Mouse (Mus musculus) spleen, postnatal 14 days (tissue): ENCODE data around the gene Nckap5l.
"Not testable (repeated sequence)": the region's sequence is repeated elsewhere in the genome, so short reads cannot be mapped to it uniquely, and the experiment has no call there.

ENCODE experiments used
- DNase-seq, 2 experiments: peaks; one replicate each; pipeline ENCODE4 v3.0.0; 2021 to 2022; ENCODE audit warnings: low spot score in 2 of 2

Nckap5l gene

GRCm38 (mm10) chr15:99469736-99470135 lies 12.2 kb upstream of the Nckap5l start:
- DNase-seq = no peak

GRCm38 (mm10) chr15:99469067-99469466 lies 11.5 kb upstream of the Nckap5l start:
- peak; percentile 30 to 68 for DNase-seq

- no peak for DNase-seq
Measured at GRCm38 (mm10) chr15:99463194-99463593, 5.6 kb upstream of the Nckap5l start.

GRCm38 (mm10) chr15:99456963-99457605 lies 464 bp downstream of the Nckap5l start:
- no peak for DNase-seq

GRCm38 (mm10) chr15:99456338-99456962 lies 1.1 kb downstream of the Nckap5l start:
- DNase-seq = no peak

- no peak for DNase-seq
Measured at GRCm38 (mm10) chr15:99455415-99455814, 2.1 kb downstream of the Nckap5l start.

GRCm38 (mm10) chr15:99454585-99455279 lies 2.8 kb downstream of the Nckap5l start:
- DNase-seq = no peak

- DNase-seq = no peak
Measured at GRCm38 (mm10) chr15:99453153-99453900, 4.2 kb downstream of the Nckap5l start.

- no peak for DNase-seq
Measured at GRCm38 (mm10) chr15:99449751-99450280, 7.7 kb downstream of the Nckap5l start.

- no peak for DNase-seq
Measured at GRCm38 (mm10) chr15:99449131-99449750, 8.3 kb downstream of the Nckap5l start.

GRCm38 (mm10) chr15:99446136-99446535 lies 11.4 kb downstream of the Nckap5l start:
- DNase-seq = not testable (repeated sequence)

GRCm38 (mm10) chr15:99445567-99445966 lies 12.0 kb downstream of the Nckap5l start:
- DNase-seq = no peak

GRCm38 (mm10) chr15:99442358-99442757 lies 15.2 kb downstream of the Nckap5l start:
- no peak for DNase-seq

- no peak for DNase-seq
Measured at GRCm38 (mm10) chr15:99440816-99441457, 16.6 kb downstream of the Nckap5l start.

GRCm38 (mm10) chr15:99440112-99440815 lies 17.3 kb downstream of the Nckap5l start:
- DNase-seq = no peak

- no peak for DNase-seq
Measured at GRCm38 (mm10) chr15:99438966-99439698, 18.4 kb downstream of the Nckap5l start.

GRCm38 (mm10) chr15:99433913-99434312 lies 23.6 kb downstream of the Nckap5l start:
- no peak for DNase-seq

- DNase-seq = no peak
Measured at GRCm38 (mm10) chr15:99433081-99433718, 24.3 kb downstream of the Nckap5l start.

GRCm38 (mm10) chr15:99431967-99432366 lies 25.6 kb downstream of the Nckap5l start:
- DNase-seq = no peak
